Mouse (Mus musculus) splenic B cell, adult 2 months (primary cell): ENCODE results near the gene Tmbim6.
A peak's percentile ranks its signal among the peaks of the same experiment; 100 is the strongest.

Source experiments
- DNase-seq: peaks from one replicate; pipeline ENCODE4 v3.0.0-alpha.2; 2011; ENCODE audit warnings: low read depth, low spot score
- H3K27me3 ChIP-seq: 2 replicates; pipeline ENCODE4 v1.6.1; 2012; ENCODE audit warnings: mild to moderate bottlenecking, low read length, moderate library complexity, mixed read lengths; ENCODE audit not compliant: control insufficient read depth, poor library complexity, insufficient read depth, severe bottlenecking
- H3K36me3 ChIP-seq: 2 replicates; pipeline ENCODE4 v1.6.1; 2012; ENCODE audit warnings: mild to moderate bottlenecking, low read length, moderate library complexity, mixed read lengths; ENCODE audit not compliant: control insufficient read depth, poor library complexity, insufficient read depth, severe bottlenecking

Tmbim6 gene

DNA sequence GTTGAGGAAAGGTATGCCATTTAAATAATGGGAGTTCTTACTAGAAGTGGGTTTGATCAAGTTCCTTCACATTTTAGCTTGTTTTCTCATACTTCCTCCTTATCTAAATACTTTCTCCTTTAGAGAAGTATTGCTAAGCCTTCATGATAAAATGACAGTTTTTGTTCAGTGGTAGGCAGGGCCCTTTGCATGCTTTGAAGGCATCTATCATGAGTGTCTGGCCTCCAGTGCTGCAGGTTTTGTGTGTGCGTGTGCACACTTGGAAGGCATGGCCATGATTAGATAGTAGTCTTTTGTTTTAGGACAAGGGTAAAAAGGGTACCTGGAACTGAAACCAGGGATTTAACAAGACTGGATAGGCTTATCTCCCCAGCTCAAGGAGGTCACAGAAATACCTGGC, 3.8 kb downstream of the Tmbim6 start:
- Histone ChIP-seq H3K36me3 (peaks cover 5% of the 10 kb centered on the region; the same call in 1 of the 2 replicates), H3K27me3 (no peaks in the 10 kb centered on the region)
- DNase-seq, result no peak

DNA sequence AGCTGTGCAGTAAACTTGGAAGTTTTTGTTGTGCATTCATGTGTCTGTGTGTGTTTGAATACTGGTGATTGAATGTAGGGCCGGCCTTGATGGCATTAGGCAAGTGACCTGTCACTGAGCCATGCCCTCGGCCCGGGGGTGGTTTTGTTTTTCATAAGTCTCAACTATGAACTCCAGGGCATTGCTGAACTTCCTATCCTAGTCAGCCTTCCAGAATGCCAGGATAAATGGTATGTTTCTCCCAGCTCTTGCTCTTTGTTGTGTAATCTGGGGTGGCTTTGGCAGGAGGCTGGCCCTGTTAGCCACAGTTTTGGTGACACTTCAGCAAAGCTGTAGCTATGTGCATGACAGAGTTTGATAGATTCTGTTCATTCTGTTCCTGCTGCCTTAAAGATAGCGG, 4.2 kb downstream of the Tmbim6 start:
- no peak for DNase-seq

DNA sequence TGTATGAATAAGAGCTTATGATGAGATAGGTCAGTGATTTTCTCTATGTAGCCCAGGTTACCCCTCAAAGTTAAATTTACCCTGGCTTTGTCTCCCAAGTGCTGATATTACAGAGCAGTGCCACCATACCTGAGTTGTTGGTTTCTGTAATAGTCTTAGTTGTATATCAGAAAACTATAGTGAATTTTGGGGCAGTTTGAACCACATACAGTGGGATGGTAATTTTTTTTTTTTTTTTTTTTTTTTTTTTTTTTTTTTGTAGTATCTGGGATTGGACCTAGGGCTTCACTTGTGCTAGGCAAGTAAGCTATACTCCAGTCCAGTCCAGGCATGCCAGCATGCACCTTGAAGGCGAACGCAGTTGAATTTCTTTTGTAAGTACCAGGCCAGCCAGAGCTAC, 4.9 kb downstream of the Tmbim6 start:
- H3K36me3 ChIP-seq, result peaks cover 8% of the 10 kb centered on the region
- DNase-seq, result no peak

More for the DNA sequence above, 4.2 kb downstream of the Tmbim6 start:
- Histone ChIP-seq H3K27me3 (no peaks in the 10 kb centered on the region), H3K36me3 (peaks cover 7% of the 10 kb centered on the region; the same call in 1 of the 2 replicates)

DNA sequence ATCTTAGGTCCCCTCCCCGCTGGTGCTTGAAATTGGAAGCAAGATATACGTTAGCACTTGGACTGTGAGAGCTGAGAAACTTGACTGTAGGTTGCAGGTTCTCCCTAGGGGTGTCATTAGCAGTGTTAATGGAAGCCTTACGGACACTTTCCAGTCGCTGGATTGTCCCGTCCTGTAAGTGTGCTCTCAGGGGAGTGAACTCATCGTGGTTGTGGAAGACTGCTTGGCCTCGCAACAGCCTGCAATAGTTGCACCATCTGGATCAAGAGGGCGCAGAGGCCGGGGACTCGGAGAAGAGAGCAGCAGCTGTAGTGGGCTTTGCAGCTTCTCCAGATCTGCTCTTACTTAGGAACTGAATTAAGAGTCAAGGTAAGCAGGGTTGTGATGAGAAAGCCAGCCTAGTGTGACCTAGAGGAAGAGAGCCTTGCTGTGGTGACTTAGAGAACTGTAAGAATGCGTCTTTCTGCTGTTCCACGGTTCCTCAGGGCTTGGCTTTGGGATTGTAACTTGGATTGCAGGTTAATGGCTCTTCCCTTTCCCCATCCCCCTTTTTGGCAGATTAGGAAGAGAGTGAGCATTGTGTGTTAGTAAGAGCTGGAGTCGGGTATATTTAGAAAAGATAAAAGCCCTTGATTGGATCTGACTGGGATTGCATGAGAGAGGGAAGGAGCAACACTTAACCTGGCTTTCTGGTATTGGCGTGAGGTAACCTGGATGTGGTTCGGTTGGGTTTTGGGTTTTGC, 7.0 kb downstream of the Tmbim6 start:
- H3K36me3 ChIP-seq, result peaks cover 12% of the 10 kb centered on the region
- H3K27me3 ChIP-seq, result no peaks in the 10 kb centered on the region
- DNase-seq, result no peak

More for the DNA sequence above, 4.9 kb downstream of the Tmbim6 start:
- no peaks in the 10 kb centered on the region for H3K27me3 ChIP-seq

DNA sequence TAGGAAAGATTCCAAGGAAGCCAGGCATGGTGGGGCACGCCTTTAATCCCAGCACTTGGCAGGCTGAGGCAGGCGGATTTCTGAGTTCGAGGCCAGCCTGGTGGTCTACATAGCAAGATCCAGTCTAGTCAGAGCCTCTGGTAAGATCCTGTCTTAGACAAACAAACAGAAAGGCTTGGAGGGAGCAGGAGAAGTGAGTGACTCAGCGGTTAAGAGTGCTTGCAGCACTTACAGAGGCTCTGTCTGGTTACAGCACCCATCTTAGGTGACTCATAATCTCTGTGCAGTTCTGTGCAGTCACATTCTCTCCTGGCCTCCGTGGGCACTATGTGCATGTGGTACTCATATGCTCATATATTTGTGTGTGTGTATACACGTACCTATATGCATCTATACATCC, 7.9 kb downstream of the Tmbim6 start:
- Histone ChIP-seq H3K36me3 (peaks cover 12% of the 10 kb centered on the region), H3K27me3 (no peaks in the 10 kb centered on the region)
- DNase-seq, result no peak

DNA sequence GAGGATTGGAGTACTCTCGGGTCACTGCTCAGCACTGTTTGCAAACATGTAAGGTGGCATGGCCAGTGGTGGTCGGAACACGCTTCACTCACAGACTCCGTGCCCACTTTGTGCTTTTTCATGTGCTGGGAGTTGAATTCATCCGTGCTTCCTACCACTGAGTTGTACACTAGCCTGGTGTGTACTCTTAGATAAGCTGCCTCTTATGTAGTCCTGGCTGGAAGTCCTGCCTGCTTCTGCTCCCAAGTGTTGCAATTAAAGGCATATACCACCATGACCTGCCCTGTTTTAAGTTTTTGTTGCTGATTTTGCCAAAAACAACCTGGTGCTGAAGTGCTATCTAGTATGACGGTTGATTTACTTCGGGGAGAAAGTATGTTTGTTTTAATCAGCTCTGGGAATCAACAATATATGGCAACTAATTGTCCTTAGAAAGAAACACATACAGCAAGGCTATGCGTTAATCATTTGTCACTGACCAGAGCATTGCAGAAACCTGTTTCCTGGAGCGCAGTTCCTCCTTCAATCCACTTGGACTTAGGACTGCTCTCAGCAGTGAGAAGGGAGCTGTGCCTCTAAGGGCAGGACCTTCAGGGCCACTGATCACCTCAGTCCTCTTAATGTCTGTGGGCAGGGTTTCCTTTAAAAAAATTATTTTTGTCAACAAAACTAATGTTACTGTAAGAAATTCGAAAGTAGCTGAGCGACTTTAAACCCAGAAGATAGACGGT, 10.6 kb downstream of the Tmbim6 start:
- peaks cover 18% of the 10 kb centered on the region for H3K36me3 ChIP-seq
- no peaks in the 10 kb centered on the region for H3K27me3 ChIP-seq
- DNase-seq, result no peak

DNA sequence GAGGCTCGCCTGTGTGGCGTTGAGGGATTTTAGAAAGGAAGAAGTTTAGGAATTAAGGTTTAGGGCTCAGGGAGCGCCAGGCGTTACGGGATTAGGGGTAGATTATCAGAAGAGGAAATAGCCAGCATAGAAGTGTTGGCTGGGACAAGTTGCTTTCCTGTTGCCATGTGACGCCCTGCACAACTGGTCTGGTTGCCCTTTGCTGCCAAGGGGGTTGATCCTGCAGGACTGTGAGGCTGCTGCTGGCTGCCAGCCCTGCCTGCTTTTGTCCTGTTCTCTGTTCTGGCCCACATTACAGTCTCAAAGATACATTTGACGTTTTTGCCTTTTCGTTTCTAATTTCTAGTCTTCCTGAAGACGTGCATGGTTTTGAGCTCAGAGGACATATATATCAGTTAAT, 12.5 kb downstream of the Tmbim6 start:
- no peaks in the 10 kb centered on the region for H3K27me3 ChIP-seq
- peaks cover 22% of the 10 kb centered on the region for H3K36me3 ChIP-seq
- no peak for DNase-seq

DNA sequence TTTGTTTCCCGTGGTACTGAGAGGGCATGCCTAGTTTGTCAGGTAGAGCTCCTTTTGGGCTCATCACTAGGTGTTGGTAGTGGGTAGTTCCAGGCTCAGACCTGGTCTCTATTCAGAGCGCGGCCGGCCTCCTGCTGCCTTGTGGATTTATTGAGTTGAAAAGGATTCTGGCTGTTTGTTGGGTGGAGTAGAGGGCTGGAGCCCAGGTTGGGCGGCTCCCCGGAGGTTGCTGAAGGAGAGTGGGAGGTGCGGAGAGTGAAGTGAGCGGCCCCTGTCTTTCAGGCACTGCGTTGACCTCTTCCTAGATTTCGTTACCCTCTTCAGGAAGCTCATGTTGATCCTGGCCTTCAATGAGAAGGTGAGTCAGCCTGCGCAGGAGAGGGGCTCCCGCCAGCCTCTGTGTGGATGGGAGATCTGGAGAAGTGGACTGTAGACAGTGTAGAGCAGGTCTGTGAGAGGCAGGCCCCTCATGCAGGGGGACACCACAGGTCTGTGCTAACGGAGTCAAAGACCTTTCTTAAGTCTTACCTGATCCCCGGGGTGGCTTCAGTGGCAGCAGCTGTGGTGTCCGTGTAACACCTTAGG, 14.4 kb downstream of the Tmbim6 start:
- H3K27me3 ChIP-seq, result no peaks in the 10 kb centered on the region
- no peak for DNase-seq
- H3K36me3 ChIP-seq, result peaks cover 19% of the 10 kb centered on the region

DNA sequence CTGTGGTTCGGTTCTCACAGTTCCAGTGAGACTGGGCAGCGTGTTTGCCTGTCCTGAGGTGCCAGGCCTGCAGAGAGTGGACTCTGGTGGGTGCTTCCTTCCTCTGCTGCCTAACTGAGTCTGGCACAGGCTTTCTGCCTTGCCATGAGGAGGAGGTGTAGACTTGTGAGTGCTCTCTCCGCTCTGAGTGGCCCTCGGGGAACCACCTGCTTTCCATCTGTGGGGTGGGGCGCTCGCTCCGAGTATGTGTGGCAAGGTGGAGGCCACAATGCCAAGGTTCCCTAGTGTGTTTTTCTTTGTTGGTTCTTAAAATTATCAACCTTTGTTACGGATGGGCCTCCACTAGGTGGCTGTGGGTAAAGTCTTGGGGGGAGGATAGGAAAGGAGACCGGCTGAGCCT, 16.2 kb downstream of the Tmbim6 start:
- H3K27me3 ChIP-seq, result no peaks in the 10 kb centered on the region
- DNase-seq, result no peak

DNA sequence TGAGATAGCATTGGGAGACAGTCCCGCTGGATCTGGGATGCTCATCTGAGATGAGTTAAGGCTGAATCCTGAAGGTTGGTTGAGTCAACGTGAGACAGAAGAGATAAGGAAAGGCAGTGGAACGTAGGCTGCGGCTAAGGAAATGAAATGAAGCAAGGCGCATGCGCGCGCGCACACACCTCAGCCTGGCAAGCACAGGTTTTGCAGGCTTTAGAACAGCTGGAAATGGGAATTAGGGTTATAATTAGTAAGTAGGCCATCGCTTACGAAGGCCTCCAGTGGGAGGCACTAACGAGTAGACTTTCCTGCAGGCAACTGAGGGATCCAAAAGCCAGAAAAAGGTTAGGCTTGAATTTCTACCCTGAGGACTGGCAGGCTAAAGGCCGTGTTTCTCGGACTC, 19.1 kb downstream of the Tmbim6 start:
- no peak for DNase-seq
- H3K27me3 ChIP-seq, result no peaks in the 10 kb centered on the region
- H3K36me3 ChIP-seq, result peaks cover 9% of the 10 kb centered on the region

More for the DNA sequence above, 16.2 kb downstream of the Tmbim6 start:
- H3K36me3 ChIP-seq, result peaks cover 18% of the 10 kb centered on the region

DNA sequence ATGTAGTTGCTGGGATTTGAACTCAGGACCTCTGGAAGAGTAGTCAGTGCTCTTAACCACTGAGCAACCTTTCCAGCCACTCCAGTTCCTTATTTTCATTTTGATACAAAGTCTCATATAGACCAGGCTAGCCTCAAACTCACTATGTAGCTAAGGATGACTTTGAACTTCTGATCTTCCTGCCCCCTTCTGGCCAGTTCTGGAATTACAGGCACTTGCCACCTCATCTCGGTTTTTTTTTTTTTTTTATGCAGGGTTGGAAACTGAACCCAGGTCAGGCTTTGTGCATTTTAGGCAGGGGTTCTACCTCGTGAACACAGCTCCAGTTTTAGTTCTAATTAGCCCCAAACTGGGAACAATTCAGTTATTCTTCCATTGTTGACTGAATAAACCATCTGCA, 23.1 kb downstream of the Tmbim6 start:
- Histone ChIP-seq H3K36me3 (no peaks in the 10 kb centered on the region), H3K27me3 (no peaks in the 10 kb centered on the region)
- peak; percentile 84 for DNase-seq

DNA sequence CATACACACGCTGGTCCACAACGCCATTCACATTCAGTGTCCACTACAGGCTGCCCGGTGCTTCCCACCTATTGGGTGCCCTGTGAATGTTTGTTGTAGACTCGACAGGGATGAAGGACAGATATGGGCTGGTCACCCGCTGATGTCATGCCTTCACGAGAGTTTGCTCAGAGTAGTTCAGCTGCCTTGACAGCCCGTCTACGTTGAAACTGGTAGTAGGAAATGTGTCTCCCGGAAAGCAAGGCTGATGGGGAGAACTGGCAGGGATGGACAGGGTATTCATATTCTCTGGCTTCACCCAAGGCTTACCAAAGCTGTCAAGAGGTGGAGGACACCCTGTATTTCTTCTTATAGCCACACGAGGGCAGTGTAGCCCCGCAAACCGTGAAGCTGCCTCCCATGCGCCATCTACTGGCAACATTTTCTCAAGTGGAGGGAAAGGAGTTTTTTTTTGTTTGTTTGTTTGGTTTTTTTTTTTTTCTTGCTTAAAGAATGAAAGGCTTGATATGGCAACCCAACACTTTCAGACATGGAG, 23.7 kb downstream of the Tmbim6 start:
- Histone ChIP-seq H3K36me3 (no peaks in the 10 kb centered on the region), H3K27me3 (no peaks in the 10 kb centered on the region)
- DNase-seq, result peak; percentile 95

DNA sequence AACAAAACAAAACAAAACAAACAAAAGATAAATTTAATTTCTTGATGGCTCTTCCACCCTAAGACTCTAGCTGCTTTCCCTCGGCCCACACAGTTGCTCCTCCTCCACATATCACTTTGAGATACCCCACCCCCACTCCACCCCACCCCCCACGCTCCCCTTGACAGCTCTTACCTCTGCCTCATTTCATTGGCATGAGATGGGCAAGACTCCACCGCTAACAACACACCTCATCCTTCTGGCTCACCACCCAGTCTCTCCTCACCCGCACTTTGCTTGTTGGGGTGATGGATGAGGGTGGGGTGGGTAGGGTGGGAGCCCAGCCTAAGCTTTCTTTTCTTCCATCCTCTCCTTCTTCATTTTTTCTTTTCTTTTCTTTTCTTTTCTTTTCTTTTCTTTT, 24.3 kb downstream of the Tmbim6 start:
- Histone ChIP-seq H3K36me3 (no peaks in the 10 kb centered on the region), H3K27me3 (no peaks in the 10 kb centered on the region)
- DNase-seq, result no peak

DNA sequence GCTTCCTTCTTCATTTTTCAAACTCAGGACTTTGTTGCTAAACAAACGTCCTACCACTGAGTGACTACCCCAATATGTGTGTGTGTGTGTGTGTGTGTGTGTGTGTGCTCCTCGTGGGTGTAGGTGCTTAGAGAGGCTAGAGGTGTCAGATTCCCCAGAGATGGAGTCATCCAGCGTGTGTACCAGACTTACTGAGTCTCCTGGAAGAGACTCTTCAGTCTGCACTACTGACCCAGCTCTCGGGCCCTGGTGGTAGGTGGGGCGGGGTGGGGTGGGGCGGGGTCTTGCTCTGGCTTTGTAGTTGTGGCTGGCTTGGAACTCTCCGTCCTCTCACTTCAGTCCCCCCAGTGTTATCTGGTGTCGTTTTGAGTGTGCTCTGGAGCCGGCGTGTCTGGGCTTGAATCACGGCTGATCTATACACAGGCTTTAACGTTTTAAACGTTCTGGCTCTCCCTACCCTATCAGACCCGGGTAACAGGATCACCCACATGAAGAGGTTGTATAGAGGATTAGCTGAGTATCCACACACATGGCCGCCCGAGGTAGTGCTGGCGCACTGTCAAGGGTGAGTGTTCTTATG, 25.1 kb downstream of the Tmbim6 start:
- Histone ChIP-seq H3K36me3 (no peaks in the 10 kb centered on the region), H3K27me3 (no peaks in the 10 kb centered on the region)
- DNase-seq, result no peak

DNA sequence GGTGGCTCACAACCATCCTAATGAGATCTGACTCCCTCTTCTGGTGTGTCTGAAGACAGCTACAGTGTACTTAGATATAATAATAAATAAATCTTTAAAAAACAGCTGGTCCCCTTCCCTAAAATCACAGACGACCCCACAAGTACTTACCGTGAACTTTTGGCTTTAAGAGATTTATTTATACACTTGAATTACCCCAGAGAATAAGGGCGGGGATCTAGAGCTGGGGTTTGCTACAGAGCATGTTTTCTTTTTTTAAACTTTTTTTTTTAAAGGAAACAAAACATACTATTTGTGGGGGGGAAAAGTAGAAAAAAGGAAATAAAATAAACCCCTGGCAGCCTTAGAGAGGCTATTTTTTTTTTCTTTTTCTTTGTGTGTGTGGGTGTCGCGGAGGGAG, 27.4 kb downstream of the Tmbim6 start:
- DNase-seq, result no peak
- no peaks in the 10 kb centered on the region for H3K27me3 ChIP-seq
- H3K36me3 ChIP-seq, result no peaks in the 10 kb centered on the region
